Mouse (Mus musculus) 416B (cell line): ENCODE data around the gene Rab11fip4.
A peak's percentile ranks its signal among the peaks of the same experiment; 100 is the strongest.

Experiments used
- DNase-seq: peaks from one replicate; pipeline ENCODE4 v3.0.0; 2011; ENCODE audit warnings: low read depth

The Rab11fip4 gene

GRCm38 (mm10) chr11:79590664-79591590, at the start of gene Rab11fip4:
TSS of gene Rab11fip4 (plus strand) at chr11:79591212.
- no peak for DNase-seq

GRCm38 (mm10) chr11:79552622-79553021, 38.4 kb upstream of the Rab11fip4 start:
- no peak for DNase-seq

GRCm38 (mm10) chr11:79560536-79560935, 30.5 kb upstream of the Rab11fip4 start:
- no peak for DNase-seq

- DNase-seq: no peak
Measured at GRCm38 (mm10) chr11:79563493-79563892, 27.5 kb upstream of the Rab11fip4 start.

GRCm38 (mm10) chr11:79566947-79567346, 24.1 kb upstream of the Rab11fip4 start:
- no peak for DNase-seq

- DNase-seq: no peak
Measured at GRCm38 (mm10) chr11:79568197-79568911, 22.7 kb upstream of the Rab11fip4 start.

DNA sequence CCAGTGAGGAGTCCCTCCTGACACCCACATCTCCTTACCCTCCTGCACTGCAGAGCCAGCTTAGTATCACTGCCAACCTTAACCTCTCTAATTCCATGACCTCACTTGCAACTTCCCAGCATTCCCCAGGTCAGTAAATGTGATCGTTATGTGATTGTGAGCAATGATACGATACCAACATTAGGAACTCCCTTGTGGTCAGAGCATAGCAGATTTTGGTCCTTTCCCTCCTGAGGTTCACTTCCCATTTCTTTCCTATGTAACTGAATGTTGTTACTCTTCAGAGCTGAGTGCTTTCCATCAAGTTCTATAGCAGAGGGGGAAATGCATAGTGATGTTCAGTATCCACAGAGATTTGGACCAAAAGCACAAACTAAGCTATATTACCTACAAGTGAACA, 20.7 kb upstream of the Rab11fip4 start:
- DNase-seq: no peak

DNA sequence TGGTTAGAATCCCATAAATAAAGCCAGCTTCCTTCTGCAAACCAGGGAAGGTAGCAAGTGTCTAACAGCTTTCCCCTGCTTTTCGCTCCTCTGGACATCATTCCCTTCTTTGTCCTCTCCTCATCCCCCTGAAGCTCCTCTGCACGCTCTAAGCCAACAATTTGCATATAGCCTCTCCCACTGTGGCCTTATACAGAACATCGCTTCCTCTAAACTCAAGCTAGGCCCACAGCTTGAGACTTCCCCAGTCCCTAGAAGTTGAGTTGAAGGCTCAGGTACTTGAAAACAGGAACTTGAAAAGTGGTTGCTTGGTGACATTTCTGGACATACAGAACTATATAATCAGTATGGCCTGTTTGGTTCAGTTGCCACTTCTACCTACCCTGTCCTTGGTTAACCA, 17.2 kb upstream of the Rab11fip4 start:
- DNase-seq: no peak

DNA sequence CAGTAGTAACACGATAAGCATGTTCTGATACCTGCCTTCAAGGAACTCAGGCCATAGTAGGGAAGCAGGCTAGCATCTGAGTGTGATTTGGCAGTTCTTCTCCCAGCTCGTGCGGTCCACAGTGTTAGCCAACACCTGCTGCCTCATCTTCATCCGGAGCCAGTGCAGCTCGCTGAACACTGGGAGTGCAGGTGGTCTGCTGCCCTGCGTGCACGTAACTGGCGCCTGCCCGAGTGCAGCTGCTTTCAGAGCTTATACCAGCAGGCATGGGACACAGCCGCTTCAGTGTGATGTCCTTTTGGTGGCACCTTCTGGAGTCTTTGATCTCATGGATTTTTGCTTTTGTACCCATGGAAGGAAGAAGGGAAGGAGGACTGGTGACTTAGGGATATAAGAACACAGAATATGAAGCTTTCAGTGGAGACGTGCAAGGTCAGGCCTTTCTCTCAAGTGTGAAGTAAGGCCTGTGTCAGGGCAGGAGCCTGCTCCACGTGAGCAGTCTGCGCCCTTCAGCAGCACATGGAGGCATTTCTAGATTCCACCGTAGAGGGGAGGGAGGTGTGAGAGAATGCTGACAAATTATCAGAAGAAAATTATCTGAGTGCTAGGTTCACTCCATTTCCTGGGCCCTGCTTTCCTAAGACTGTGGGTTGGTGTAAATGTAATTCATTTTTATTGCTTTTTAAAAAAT, 15.5 kb upstream of the Rab11fip4 start:
- no peak for DNase-seq

DNA sequence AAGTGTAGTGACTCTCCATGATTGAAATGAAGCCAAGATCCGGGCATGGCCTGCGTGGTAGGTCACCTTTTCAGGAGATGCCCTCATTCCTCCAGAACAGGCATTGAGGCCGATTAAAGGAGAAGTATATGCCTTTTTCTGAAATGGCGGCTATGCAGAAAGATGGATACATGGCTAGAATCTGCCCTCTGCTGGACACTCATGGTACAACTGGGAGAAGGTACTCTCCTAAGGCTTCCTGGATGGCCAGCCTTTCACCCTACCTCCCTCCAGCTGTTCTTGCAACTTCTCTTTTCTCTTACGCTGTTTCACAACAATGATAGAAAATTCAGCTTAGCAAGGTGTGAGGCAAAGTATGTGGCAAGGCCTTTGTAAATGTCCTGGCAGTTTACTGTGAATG, 13.3 kb upstream of the Rab11fip4 start:
- peak; percentile 85 for DNase-seq

DNA sequence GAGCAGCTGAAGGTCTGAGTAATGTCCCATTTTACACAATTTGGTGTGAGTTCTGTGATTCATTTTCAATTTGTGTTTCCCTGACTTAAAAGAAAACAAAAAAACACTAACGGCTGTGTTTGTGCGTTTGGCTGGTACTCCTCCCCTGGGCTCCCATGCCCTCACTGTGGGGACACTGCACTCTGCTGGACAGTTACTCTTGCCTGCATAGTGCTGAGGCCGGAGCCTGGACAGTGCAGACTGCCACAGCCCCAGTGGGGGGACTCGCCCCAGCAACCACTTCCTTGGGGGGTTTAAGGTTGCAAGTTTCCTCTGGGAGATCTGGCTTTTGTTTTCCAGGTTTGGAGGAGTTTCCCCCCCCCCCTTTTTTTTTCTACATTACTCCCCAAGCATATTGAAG, 10.4 kb upstream of the Rab11fip4 start:
- DNase-seq: peak; percentile 38

DNA sequence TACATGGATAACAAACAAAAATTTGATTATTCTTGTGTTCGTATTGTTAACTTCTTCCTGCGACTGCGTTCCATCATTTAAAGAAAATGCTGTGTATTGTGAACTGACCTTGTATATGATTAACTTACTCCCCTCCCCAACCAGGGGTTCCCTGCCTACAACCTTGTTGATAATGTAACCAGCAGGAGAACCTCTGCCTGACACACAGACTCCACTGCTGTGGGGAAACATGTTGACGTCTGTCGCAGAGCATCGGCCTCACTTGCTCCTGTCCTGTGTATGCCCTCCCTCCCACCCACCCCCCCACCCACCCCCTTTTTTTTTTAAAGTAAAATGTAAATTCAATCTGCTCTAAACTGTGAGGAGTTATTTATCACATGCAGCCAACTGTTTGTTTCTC, 9.8 kb upstream of the Rab11fip4 start:
- no peak for DNase-seq

DNA sequence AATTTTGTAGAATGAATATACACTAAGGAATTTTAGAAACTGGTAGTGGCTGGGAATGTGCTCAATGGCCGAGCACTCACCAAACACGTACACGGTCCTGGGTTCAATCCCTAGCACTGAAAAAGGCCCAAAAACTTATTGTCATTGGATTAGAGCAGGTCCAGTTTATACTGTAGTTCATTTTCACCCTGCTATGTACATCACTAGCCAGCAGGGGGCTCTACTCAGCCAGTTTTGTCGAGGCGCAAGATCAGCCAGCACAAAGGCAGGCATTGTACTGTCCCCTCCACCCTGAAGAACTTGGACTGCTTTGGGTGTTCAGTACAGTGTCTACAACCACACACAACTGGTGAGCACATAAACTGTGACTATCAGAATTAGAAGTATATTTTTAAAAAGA, 6.8 kb upstream of the Rab11fip4 start:
- peak; percentile 76 for DNase-seq

DNA sequence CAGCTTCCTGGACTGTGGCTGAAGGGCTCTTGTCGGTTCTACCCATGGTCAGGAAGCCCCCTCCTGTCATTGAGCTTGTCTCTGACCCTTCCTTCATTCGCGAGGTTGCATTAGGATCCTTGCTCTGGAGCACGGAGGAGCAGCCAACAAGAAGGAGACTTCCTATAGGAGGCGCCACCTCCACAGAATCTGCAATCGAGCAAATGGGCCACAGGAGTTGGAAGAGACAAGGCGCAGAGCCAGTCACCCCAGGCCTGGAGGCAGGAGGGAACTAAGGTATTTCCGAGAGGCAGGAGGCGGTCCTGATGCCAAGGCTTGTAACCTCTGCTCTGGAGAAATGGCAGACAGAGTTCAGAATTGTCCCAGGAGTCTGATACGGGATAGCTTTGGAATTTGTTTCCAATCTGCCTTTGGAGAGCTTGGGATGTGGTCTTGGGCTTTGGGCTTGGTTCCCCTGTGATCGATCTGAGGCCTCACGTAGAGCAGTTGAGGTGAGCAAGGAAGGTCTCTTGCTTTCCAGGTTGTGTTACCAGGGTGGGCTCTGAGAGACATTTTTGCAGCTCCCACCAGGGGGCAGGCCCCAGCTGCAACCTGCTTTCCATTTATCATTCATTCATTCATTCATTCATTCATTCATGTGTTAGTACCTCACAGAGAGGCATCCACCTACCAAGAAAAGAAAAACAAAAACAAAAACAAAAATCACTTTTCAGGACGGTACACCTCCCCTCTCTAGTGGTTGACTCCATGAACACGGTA, 1.5 kb upstream of the Rab11fip4 start:
- DNase-seq: peak; percentile 39

DNA sequence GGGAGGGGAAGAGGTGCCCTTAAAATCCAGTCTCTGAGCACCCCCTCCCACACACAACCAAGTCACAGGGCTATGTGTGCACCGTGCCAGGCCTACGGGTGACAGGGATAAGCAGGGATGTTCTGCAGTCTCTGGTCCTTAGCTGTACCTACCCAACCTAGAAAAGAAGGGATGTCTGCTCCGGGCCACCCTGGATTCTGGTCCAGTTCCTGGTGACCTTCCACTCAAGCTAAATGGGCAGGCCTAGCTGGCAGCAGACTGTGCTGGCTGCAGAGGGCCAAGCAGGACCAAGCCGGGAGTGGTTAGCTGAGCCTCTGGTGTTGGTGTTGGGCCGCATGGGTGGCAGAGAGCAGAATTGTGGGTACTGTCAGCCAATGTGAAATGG, 571 bp downstream of the Rab11fip4 start:
- DNase-seq: no peak

DNA sequence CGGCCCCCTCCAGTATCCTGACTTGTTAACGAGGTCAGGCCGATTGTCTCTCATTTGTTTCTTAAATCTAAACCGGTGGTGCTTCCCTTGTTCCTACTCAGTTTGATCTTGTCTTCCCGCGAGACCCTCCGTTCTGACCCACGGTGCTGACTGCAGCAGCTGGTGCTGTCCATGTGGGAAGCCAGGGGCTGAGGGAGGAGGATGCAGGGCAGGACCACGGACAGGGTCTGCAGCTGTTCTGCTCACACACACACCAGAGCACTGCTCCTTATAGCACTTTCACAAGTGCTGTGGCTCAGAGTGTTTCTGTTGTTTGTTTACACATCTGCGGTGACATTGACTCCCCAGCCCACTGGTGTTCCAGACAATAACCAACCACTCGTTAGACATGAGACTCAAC, 2.5 kb downstream of the Rab11fip4 start:
- DNase-seq: peak; percentile 41

- DNase-seq: no peak
Measured at GRCm38 (mm10) chr11:79610454-79610853, 19.4 kb downstream of the Rab11fip4 start.

- DNase-seq: peak; percentile 24
Measured at GRCm38 (mm10) chr11:79611011-79611666, 20.1 kb downstream of the Rab11fip4 start.

DNA sequence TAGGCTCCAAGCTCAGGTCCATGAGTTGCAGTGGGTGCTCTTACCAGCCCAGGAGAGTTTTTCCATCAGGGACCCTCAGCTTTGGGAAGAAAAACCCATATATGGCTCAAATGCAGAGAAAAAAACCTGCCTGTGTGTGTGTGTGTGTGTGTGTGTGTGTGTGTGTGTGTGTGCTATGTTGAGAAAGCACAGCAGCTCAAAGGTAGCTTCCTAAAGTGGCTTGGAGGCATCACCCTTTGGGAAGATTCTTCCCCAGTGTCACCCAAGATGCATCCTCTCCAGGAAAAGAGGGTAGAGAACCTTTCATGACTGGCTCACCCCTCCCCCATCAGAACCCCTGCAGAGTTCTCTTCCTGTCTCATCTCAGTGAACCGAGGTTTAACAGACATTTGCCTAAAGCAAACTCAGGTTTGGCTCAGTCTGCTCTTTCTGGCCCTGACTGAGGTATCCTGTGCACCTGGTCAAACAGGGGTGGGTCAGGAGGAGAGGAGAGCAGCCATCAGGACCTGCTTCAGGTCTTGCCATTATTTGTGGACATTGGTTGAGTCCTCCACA, 21.1 kb downstream of the Rab11fip4 start:
- DNase-seq: no peak

DNA sequence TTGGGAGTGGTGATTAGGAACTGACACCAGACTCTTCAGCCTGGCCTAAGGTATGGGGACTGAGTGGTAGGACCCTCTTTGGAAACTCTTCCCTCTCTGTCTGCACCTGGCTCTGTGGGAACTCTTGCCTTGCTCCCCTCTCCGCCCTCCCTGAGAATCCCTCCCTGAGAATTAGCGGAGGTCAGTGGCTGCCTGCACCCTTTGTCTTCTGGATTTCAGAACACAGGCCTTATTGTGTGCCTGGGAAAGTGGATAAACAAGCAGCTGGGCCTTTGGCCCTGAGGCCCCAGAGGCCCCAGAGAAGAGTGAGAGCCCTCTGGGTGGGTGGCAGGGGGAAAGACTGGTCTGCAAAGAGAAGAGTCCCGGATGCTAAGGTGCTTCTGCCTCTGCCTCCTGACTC, 22.1 kb downstream of the Rab11fip4 start:
- no peak for DNase-seq

DNA sequence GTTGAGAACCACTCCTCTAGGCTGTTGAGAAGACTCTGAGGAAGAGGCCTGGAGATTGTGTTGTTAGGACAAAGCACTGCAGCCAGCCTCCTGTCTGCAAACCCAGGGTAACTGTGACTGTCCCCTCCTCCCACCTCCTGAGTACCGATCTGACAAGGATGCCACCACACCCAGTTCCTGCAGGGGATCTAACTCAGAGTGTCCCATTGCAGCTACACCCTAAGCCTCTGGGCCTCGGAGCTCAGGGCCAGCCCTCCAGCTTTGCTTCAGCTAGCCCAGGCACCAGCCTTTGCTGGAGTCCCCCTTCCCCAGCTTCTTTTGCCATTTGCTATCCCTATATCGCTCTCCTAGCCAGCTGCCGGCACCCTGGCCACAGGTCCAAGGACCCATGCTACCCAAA, 22.7 kb downstream of the Rab11fip4 start:
- DNase-seq: no peak
